Comparison of ENCODE assay signal across 22 mouse cellular contexts in the genomic region with DNA sequence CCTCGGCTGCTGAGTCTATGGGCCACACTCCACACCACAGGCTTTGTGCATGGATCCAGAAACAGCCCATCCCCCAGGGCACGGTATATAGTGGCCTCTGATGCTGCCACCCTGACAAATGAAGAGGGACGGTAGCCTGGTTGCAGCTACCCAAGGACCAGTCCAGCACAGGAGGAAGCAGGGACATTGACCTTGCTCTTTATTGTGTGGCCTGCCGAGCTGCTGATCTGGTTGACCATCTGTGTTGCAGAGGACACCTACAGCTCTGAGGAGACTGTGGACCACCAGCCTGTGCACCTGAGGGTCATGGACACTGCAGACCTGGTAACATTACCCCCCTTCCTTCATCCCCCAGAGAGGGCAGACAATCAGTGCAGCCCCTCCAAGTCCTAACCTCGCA. TPM values are rescaled to one million over a fixed set of nuclear protein-coding genes. Genes with fewer than 3 reads are reported as not detected.
"Had no signal": no experiment of that assay in that cellular context is flagged by ENCODE, and none has a peak within 500 bp of the region (broad histone marks: within the 10 kb centered on the region; RNA-seq: fewer than 3 reads in every experiment).

No protein-coding gene starts in this region.

- H3K4me1 ChIP-seq: midbrain, embryonic 10.5 days; midbrain, embryonic 12.5 days; neural tube, embryonic 13.5 days had no signal

- H3K36me3 ChIP-seq: midbrain, embryonic 10.5 days; midbrain, embryonic 12.5 days; neural tube, embryonic 13.5 days; neural tube, embryonic 15.5 days had no signal

- H3K27ac ChIP-seq: lung, embryonic 15.5 days; midbrain, embryonic 10.5 days; midbrain, embryonic 12.5 days; neural tube, embryonic 13.5 days; neural tube, embryonic 15.5 days had no signal

- H3K4me2 ChIP-seq: lung, embryonic 15.5 days; midbrain, embryonic 12.5 days; neural tube, embryonic 13.5 days; neural tube, embryonic 15.5 days had no signal

- H3K4me3 ChIP-seq: lung, embryonic 15.5 days; midbrain, embryonic 10.5 days; midbrain, embryonic 12.5 days; myocyte; neural tube, embryonic 13.5 days; neural tube, embryonic 15.5 days had no signal

- H3K9me3 ChIP-seq: lung, embryonic 15.5 days; midbrain, embryonic 10.5 days; midbrain, embryonic 12.5 days; neural tube, embryonic 13.5 days; neural tube, embryonic 15.5 days had no signal

- H3K9ac ChIP-seq: lung, embryonic 15.5 days; midbrain, embryonic 12.5 days; neural tube, embryonic 13.5 days; neural tube, embryonic 15.5 days had no signal

- H3K27me3 ChIP-seq: lung, embryonic 15.5 days; midbrain, embryonic 12.5 days; neural tube, embryonic 13.5 days; neural tube, embryonic 15.5 days had no signal

- ATAC-seq: midbrain, embryonic 16.5 days had no signal

- DNase-seq: lung, adult 2 months; lung, postnatal 10 days; midbrain, embryonic 14.5 days; retina, postnatal 1 day; right cerebral cortex, adult 18-20 months; right cerebral cortex, postnatal 25 days; right cerebral cortex, postnatal 4 days; spleen, adult 18-20 months; thymus, adult 18-20 months; thymus, postnatal 14 days; thymus, postnatal 36 days had no signal

RNA-seq across cellular contexts. Expression of a gene that starts 9.0 kb away (rescaled TPM):
- total RNA-seq: megakaryocyte-erythroid progenitor cell, adult 5-6 weeks had no signal

RNA-seq across cellular contexts. Expression of a gene that starts 15.4 kb away (rescaled TPM):
- total RNA-seq: megakaryocyte-erythroid progenitor cell, adult 5-6 weeks had no signal
- polyA plus RNA-seq: lung, adult 2 months; lung, embryonic 15.5 days; midbrain, embryonic 10.5 days; midbrain, embryonic 12.5 days; midbrain, embryonic 14.5 days; midbrain, embryonic 16.5 days; myocyte; neural tube, embryonic 11.5 days; neural tube, embryonic 13.5 days; neural tube, embryonic 15.5 days; stomach, embryonic 14.5 days had no signal

RNA-seq across cellular contexts. Expression of a gene that starts 15.9 kb away (rescaled TPM):
- total RNA-seq: megakaryocyte-erythroid progenitor cell, adult 5-6 weeks had no signal

RNA-seq across cellular contexts. Expression of a gene that starts 46.5 kb away (rescaled TPM):
- polyA plus RNA-seq: liver, embryonic 16.5 days had no signal
